11 mouse cellular contexts compared by ENCODE assay signal in genomic region chr7:118119142-118119541, GRCm38 (mm10). TPM values are rescaled to one million over a fixed set of nuclear protein-coding genes. Genes with fewer than 3 reads are reported as not detected.
A peak's percentile ranks its signal among the peaks of the same experiment; 100 is the strongest.
DNase-seq lines count a peak whose midpoint lies in the region; ATAC-seq and TF ChIP-seq lines count a peak whose summit lies in the region.
"Had no signal": no experiment of that assay in that cellular context is flagged by ENCODE, and none has a peak within 500 bp of the region (broad histone marks: within the 10 kb centered on the region; RNA-seq: fewer than 3 reads in every experiment).

No protein-coding gene starts in this region.

- no peak overlapping the region for H3K27ac ChIP-seq in intestine, embryonic 14.5 days (ENCODE audit: low read depth)
- H3K27ac ChIP-seq in intestine, embryonic 16.5 days (ENCODE audit: low read length) = no peak overlapping the region
- peak overlapping the region; percentile 88 for H3K27ac ChIP-seq in MEL (ENCODE audit: control insufficient read depth, low read depth, low read length)
- H3K27ac ChIP-seq in kidney, embryonic 15.5 days = peak overlapping the region; percentile 65
- H3K27ac ChIP-seq in gastrocnemius, adult 2 months = no peak overlapping the region

- ATAC-seq in intestine, embryonic 14.5 days (replicated peaks; ENCODE audit: low FRiP score, low TSS enrichment, low read depth) = no peak
- ATAC-seq in intestine, embryonic 16.5 days = no peak
- ATAC-seq in kidney, embryonic 15.5 days (replicated peaks; ENCODE audit: low FRiP score) = no peak
- no peak for ATAC-seq in erythroblast, adult 5-6 weeks (replicated peaks; ENCODE audit: low FRiP score, poor library complexity, severe bottlenecking)
- ATAC-seq: midbrain, embryonic 16.5 days had no signal

- H3K79me2 ChIP-seq in MEL (ENCODE audit: control insufficient read depth, insufficient read depth, low read length, poor library complexity) = peaks cover 23% of the 10 kb centered on the region

- TF ChIP-seq POLR2A in MEL (IDR thresholded peaks at IDR 0.05; ENCODE audit: control insufficient read depth in 1 of 2, insufficient read depth in 1 of 2, low read depth in 1 of 2, low read length in 2 of 2, poor library complexity in 1 of 2) = no peak

- H3K4me2 ChIP-seq in intestine, embryonic 14.5 days (ENCODE audit: low read length) = no peak overlapping the region
- no peak overlapping the region for H3K4me2 ChIP-seq in intestine, embryonic 16.5 days (ENCODE audit: low read depth, low read length)
- H3K4me2 ChIP-seq in kidney, embryonic 15.5 days = no peak overlapping the region

- peaks cover 61% of the 10 kb centered on the region for H3K36me3 ChIP-seq in intestine, embryonic 14.5 days (ENCODE audit: control insufficient read depth, insufficient read depth, low read length)
- peaks cover 23% of the 10 kb centered on the region for H3K36me3 ChIP-seq in intestine, embryonic 16.5 days (ENCODE audit: control insufficient read depth, insufficient read depth, low read length)
- H3K36me3 ChIP-seq in MEL (ENCODE audit: control insufficient read depth in 1 of 2, insufficient read depth in 2 of 2, low read length in 2 of 2) = peaks cover 15 to 41% of the 10 kb centered on the region in 2 experiments
- peaks cover 62% of the 10 kb centered on the region for H3K36me3 ChIP-seq in kidney, embryonic 15.5 days

- DNase-seq in intestine, embryonic 14.5 days (ENCODE audit: low spot score) = peak; percentile 48
- peak; percentile 70 for DNase-seq in MEL (ENCODE audit: low read depth, low spot score)
- peak; percentile 52 for DNase-seq in lung, postnatal 14 days
- DNase-seq in gastrocnemius, adult 2 months = no peak
- DNase-seq in Muller cell, postnatal 12 days (ENCODE audit: inconsistent ontology term) = no peak
- DNase-seq: heart, postnatal 14 days had no signal

- no peaks in the 10 kb centered on the region for H3K9me3 ChIP-seq in intestine, embryonic 14.5 days (ENCODE audit: control insufficient read depth, low read length)
- H3K9me3 ChIP-seq in intestine, embryonic 16.5 days (ENCODE audit: control insufficient read depth, low read length) = no peaks in the 10 kb centered on the region
- H3K9me3 ChIP-seq in MEL (replicated peaks; ENCODE audit: insufficient read depth, low read length) = no peaks in the 10 kb centered on the region
- no peaks in the 10 kb centered on the region for H3K9me3 ChIP-seq in kidney, embryonic 15.5 days (replicated peaks)

- WGBS in intestine, embryonic 14.5 days = 38% methylated on average over 2 of the region's 2 CpGs
- 45% methylated on average over 2 of the region's 2 CpGs for WGBS in intestine, embryonic 16.5 days
- 64% methylated on average over 2 of the region's 2 CpGs for WGBS in kidney, embryonic 15.5 days

- intact Hi-C loops in gastrocnemius, adult 2 months (cut with DNase I) = no loop called here

- no peak overlapping the region for H3K9ac ChIP-seq in intestine, embryonic 14.5 days (ENCODE audit: low read length)
- H3K9ac ChIP-seq in intestine, embryonic 16.5 days (ENCODE audit: low read depth, low read length) = no peak overlapping the region
- peak overlapping the region; percentile 34 for H3K9ac ChIP-seq in MEL (ENCODE audit: control insufficient read depth, low read depth, low read length, poor library complexity, severe bottlenecking)
- H3K9ac ChIP-seq in kidney, embryonic 15.5 days = no peak overlapping the region

- H3K27me3 ChIP-seq in intestine, embryonic 14.5 days (replicated peaks; ENCODE audit: control insufficient read depth, insufficient read depth, low read length) = no peaks in the 10 kb centered on the region
- H3K27me3 ChIP-seq in intestine, embryonic 16.5 days (replicated peaks; ENCODE audit: control insufficient read depth, insufficient read depth, low read length) = no peaks in the 10 kb centered on the region
- H3K27me3 ChIP-seq in MEL (ENCODE audit: control insufficient read depth in 1 of 2, insufficient read depth in 2 of 2, low read length in 2 of 2) = no peaks in the 10 kb centered on the region
- H3K27me3 ChIP-seq in kidney, embryonic 15.5 days = no peaks in the 10 kb centered on the region

- TF ChIP-seq CTCF in MEL (IDR thresholded peaks at IDR 0.05 in 2 of 3, conservative IDR thresholded peaks at IDR 0.05 in 1 of 3; ENCODE audit: control insufficient read depth in 1 of 3, insufficient read depth in 1 of 3, low read depth in 2 of 3, low read length in 3 of 3, poor library complexity in 1 of 3, severe bottlenecking in 1 of 3) = no peak
- no peak for TF ChIP-seq CTCF in gastrocnemius, adult 2 months (IDR thresholded peaks at IDR 0.05)

- no peak for TF ChIP-seq EP300 in MEL (IDR thresholded peaks at IDR 0.05; ENCODE audit: low read depth in 1 of 2, low read length in 2 of 2)

- no peak for TF ChIP-seq RAD21 in MEL (IDR thresholded peaks at IDR 0.05; ENCODE audit: low read depth, low read length)

- H3K4me3 ChIP-seq in intestine, embryonic 14.5 days (ENCODE audit: low read depth, low read length) = no peak overlapping the region
- H3K4me3 ChIP-seq in intestine, embryonic 16.5 days (ENCODE audit: low read length) = no peak overlapping the region
- H3K4me3 ChIP-seq in MEL (ENCODE audit: control insufficient read depth in 1 of 2, insufficient read depth in 1 of 2, low read depth in 2 of 2, low read length in 2 of 2) = no peak overlapping the region
- H3K4me3 ChIP-seq in kidney, embryonic 15.5 days (replicated peaks) = no peak overlapping the region
- no peak overlapping the region for H3K4me3 ChIP-seq in gastrocnemius, adult 2 months
- H3K4me3 ChIP-seq: layer of hippocampus, adult 2 months had no signal

- peaks cover 7% of the 10 kb centered on the region; the same call in 1 of the 2 replicates for H3K4me1 ChIP-seq in intestine, embryonic 14.5 days (replicated peaks; ENCODE audit: control insufficient read depth, insufficient read depth, low read length)
- peaks cover 6% of the 10 kb centered on the region; the same call in 1 of the 2 replicates for H3K4me1 ChIP-seq in intestine, embryonic 16.5 days (ENCODE audit: control insufficient read depth, insufficient read depth, low read length)
- peaks cover 15 to 26% of the 10 kb centered on the region in 2 experiments for H3K4me1 ChIP-seq in MEL (ENCODE audit: control insufficient read depth in 1 of 2, insufficient read depth in 2 of 2, low read length in 2 of 2)
- H3K4me1 ChIP-seq in kidney, embryonic 15.5 days = peaks cover 26% of the 10 kb centered on the region

TF ChIP-seq in MEL, 35 proteins besides CTCF, POLR2A, EP300 and RAD21 (continues in another document):
- TF ChIP-seq GATA1 (IDR thresholded peaks at IDR 0.05; ENCODE audit: low read depth, low read length) = no peak
- peak; percentile 9; the same call in 1 of the 2 replicates for TF ChIP-seq MXI1 (IDR thresholded peaks at IDR 0.05; ENCODE audit: low read depth, low read length)
- no peak for TF ChIP-seq HCFC1 (IDR thresholded peaks at IDR 0.05; ENCODE audit: low read depth, low read length)
- TF ChIP-seq SIN3A (IDR thresholded peaks at IDR 0.05; ENCODE audit: low read length) = 0 out of 2 replicates have a peak, but pooled peaks have one; percentile 24
- TF ChIP-seq ZNF384 (IDR thresholded peaks at IDR 0.05; ENCODE audit: low read depth, low read length) = no peak
- TF ChIP-seq BHLHE40 (IDR thresholded peaks at IDR 0.05; ENCODE audit: borderline replicate concordance, low read depth, low read length) = peak; percentile 83
- no peak for TF ChIP-seq KAT2A (conservative IDR thresholded peaks at IDR 0.05; ENCODE audit: low read depth, low read length)
- TF ChIP-seq MAFK (IDR thresholded peaks at IDR 0.05; ENCODE audit: borderline replicate concordance, low read depth, low read length) = no peak
- TF ChIP-seq MYB (IDR thresholded peaks at IDR 0.05; ENCODE audit: low read depth, low read length) = no peak
- TF ChIP-seq POLR2AphosphoS2 (IDR thresholded peaks at IDR 0.05; ENCODE audit: low read length) = no peak
- peak; percentile 71 for TF ChIP-seq MAX (IDR thresholded peaks at IDR 0.05; ENCODE audit: low read length)
- TF ChIP-seq ETS1 (IDR thresholded peaks at IDR 0.05; ENCODE audit: low read depth, low read length) = peak; percentile 50; the same call in 1 of the 2 replicates
- TF ChIP-seq CHD1 (IDR thresholded peaks at IDR 0.05; ENCODE audit: low read depth, low read length) = no peak
- no peak for TF ChIP-seq GABPA (IDR thresholded peaks at IDR 0.05; ENCODE audit: low read depth, low read length)
- TF ChIP-seq RCOR1 (IDR thresholded peaks at IDR 0.05; ENCODE audit: low read depth, low read length) = no peak
- TF ChIP-seq TBP (IDR thresholded peaks at IDR 0.05; ENCODE audit: low read depth, low read length) = 0 out of 2 replicates have a peak, but pooled peaks have one; percentile 34
- TF ChIP-seq ZC3H11A (IDR thresholded peaks at IDR 0.05; ENCODE audit: low read depth, low read length) = no peak
- TF ChIP-seq USF2 (IDR thresholded peaks at IDR 0.05; ENCODE audit: borderline replicate concordance in 1 of 2, insufficient read depth in 1 of 2, low read depth in 1 of 2, low read length in 2 of 2) = peak; percentile 4 to 73; a peak in 2 of 4 replicates

RNA-seq across cellular contexts. Expression of gene Rps15a, which starts 3.2 kb away (rescaled TPM):
- 894 and 1,000 TPM in 2 replicates for polyA plus RNA-seq in intestine, embryonic 14.5 days (2014; fragmentation: Nextera tagmentation; extraction: Ambion mirVana)
- polyA plus RNA-seq in intestine, embryonic 16.5 days (2015; fragmentation: Nextera tagmentation; extraction: Ambion mirVana) = 594 and 625 TPM in 2 replicates
- total RNA-seq in MEL (2012; rRNA removed) = 2,275 and 2,420 TPM in 2 replicates
- 100 to 1,000 TPM in 1 of 2 experiments, not detected in 1; 589 TPM for polyA plus RNA-seq in MEL (2012; ENCODE audit: insufficient read depth in 1 of 2, insufficient read length in 2 of 2, low read depth in 1 of 2, low replicate concordance in 2 of 2, missing spikeins in 1 of 2)
- polyA plus RNA-seq in kidney, embryonic 15.5 days (2015; fragmentation: Nextera tagmentation; extraction: Ambion mirVana) = 803 and 853 TPM in 2 replicates
- 100 to 1,000 TPM; 409 to 488 TPM for total RNA-seq in gastrocnemius, adult 2 months (2021)
- total RNA-seq in erythroblast, adult 5-6 weeks (2015; ENCODE audit: low replicate concordance) = 430 and 606 TPM in 2 replicates
- total RNA-seq in erythroblast, adult 5-6 weeks (2017; ENCODE audit: low replicate concordance) = 197 and 317 TPM in 2 replicates

RNA-seq across cellular contexts. Expression of gene Arl6ip1, which starts 10.3 kb away (rescaled TPM):
- 323 and 348 TPM in 2 replicates for polyA plus RNA-seq in intestine, embryonic 14.5 days (2014; fragmentation: Nextera tagmentation; extraction: Ambion mirVana)
- polyA plus RNA-seq in intestine, embryonic 16.5 days (2015; fragmentation: Nextera tagmentation; extraction: Ambion mirVana) = 488 and 495 TPM in 2 replicates
- 199 and 201 TPM in 2 replicates for total RNA-seq in MEL (2012; rRNA removed)
- polyA plus RNA-seq in MEL (2012; ENCODE audit: insufficient read depth in 1 of 2, insufficient read length in 2 of 2, low read depth in 1 of 2, low replicate concordance in 2 of 2, missing spikeins in 1 of 2) = 100 to 1,000 TPM in 1 of 2 experiments, 10 to 100 TPM in 1; 89.7 to 188 TPM
- polyA plus RNA-seq in kidney, embryonic 15.5 days (2015; fragmentation: Nextera tagmentation; extraction: Ambion mirVana) = 517 and 562 TPM in 2 replicates
- 10 to 100 TPM in 1 of 2 experiments, 1 to 10 TPM in 1; 7.9 to 11.2 TPM for total RNA-seq in gastrocnemius, adult 2 months (2021)
- 103 and 110 TPM in 2 replicates for total RNA-seq in erythroblast, adult 5-6 weeks (2015; ENCODE audit: low replicate concordance)
- total RNA-seq in erythroblast, adult 5-6 weeks (2017; ENCODE audit: low replicate concordance) = 82.2 and 113 TPM in 2 replicates

Comparison
In these comparisons a context has a peak if more than half of its experiments do, and no peak if none do; other contexts are left out.
1. DNase-seq: peak in intestine, embryonic 14.5 days (single experiment), MEL (single experiment) and lung, postnatal 14 days (single experiment); none in gastrocnemius, adult 2 months (single experiment) and Muller cell, postnatal 12 days (single experiment).
2. H3K27ac ChIP-seq: peak in MEL (single experiment) and kidney, embryonic 15.5 days (single experiment); none in intestine, embryonic 14.5 days (single experiment), intestine, embryonic 16.5 days (single experiment) and gastrocnemius, adult 2 months (single experiment).